Mouse (Mus musculus) T-cell, adult 2 months (primary cell): Measurements from ENCODE around the gene Kcnmb1.

Source experiments
- DNase-seq: peaks from one replicate; pipeline ENCODE4 v3.0.0; 2022; ENCODE audit warnings: low spot score

Kcnmb1 gene

DNA sequence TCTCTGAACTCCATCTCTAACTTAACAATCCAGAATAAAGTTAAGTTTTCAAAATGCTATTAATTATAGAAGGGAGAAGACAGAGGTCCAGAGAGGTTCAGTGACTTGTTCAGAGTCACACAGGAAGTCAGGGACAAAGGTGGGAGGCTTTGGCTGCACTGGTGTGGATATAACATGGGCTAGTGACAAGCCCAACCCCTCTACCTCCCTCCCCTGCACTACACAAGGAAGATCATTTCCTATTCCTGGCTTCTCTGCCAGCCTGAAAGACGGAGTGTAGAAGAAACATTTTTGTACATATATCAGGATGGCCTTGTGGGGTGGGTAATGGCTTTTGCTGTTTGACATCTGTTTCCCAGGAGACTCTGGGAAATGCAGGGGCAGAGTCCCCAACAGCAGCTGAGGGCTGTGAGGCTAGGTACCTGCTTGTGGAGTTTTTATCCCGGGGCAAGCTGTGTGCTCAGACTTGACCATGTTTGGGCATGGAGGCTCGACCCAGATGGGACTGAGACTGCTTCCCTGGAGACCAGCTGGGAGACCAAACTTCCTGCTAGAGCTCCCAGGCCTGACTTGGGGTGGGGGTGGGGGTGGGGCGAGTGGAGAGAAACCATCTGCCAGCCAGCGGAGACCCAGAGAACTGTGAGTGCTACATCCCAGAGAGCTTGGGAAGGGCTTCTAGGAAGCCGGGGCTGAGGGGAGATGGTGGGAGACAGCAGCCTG lies at the start of gene Kcnmb1:
Gene Kcnmb1, plus strand, starts transcription at position 326 of the 720 bp plus-strand sequence.
- DNase-seq, result no peak

DNA sequence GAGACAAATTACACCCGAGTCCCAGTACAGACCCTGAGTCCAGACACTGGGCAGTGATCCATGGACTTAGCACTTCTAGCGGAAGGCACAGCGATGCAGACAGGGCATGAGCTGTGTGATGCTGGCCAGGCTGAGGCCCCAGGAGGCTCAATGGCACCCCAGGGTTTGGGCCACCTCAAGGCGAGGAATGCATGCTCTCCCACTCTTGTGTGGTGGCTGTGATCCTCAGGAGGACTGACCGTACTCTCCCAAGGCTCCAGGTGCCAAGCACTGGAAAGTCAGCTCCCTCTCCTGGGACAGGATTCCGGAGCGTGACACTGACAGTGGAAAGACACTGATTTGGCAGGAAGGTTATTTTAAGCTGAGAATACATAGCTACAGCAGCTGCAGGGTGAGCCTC lies 49.8 kb upstream of the Kcnmb1 start:
- no peak for DNase-seq

DNA sequence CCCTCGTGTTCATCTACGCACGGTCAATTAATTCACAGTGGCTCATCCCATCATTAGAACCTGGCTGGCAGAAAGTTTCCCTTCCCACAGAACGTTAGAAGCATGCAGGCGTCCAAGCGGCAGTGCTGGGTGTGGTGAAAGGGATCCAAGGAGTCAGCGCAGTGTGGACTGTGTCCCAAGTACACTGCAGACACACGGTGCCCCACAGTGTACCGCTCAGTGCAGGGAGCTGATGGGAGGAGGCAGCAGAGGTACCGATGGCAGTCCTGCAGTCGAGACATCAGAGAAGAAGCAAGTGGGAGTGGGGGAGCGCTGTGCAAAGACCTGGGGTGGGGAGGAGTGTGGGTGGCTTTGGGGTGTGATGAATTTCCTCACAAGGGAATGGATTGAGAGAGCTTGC lies 48.6 kb upstream of the Kcnmb1 start:
- no peak for DNase-seq

DNA sequence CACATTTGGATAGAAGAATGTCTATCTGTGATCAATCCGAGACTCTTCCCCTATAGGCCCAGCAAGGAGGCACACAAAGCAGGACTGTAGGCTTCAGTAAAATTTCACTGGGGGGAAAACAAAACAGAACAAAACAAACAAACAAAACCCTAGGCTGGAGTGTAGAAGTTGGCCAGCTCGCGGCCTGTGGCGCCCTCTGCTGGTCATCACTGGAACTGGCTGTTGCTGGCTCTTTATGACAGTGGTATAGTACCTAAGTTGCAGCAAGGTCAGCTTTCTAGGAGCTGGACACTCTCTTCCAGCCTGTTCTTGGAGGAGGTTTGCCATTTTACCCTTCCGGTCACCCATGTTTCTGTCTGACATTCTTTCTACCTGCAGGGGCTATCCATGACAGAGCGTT lies 45.2 kb upstream of the Kcnmb1 start:
- peak; percentile 56 for DNase-seq

DNA sequence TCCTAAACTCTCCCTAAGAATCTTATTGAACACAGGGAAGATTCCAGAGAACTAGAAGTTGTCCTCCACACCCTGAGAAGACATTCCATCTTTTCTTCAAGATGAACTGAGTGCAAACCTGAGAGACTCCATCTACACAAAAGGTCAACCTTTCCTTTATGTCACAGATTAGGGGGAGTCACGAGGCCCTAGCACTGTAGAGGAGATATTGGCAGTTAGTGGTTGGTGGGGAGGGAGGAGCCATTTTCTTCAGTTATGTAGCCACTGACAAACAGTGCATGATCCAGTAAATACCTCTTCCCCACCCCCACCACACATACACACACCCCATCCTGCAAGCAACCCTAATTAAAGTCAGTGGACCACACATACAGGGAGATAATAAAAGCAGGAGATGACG lies 44.4 kb upstream of the Kcnmb1 start:
- no peak for DNase-seq

DNA sequence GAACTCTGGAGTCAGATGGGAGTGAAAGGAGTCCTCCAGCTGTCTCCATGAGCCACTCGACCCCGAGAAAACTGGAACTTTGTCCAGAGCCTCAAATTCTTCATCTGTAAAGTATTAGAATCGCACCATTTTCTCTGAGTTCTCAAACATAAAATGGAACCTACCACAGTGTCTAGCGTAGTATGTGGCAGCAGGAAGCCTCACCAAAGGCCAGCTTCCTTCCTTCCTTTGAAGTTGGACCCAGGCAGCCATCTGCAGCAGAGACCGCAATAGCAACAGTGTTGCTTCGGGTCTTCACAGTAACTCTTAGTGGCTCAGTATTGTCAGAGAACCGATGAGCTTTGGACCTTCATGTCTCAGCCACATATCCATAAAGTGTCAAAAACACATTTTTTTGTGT lies 43.0 kb upstream of the Kcnmb1 start:
- peak; percentile 45 for DNase-seq

DNA sequence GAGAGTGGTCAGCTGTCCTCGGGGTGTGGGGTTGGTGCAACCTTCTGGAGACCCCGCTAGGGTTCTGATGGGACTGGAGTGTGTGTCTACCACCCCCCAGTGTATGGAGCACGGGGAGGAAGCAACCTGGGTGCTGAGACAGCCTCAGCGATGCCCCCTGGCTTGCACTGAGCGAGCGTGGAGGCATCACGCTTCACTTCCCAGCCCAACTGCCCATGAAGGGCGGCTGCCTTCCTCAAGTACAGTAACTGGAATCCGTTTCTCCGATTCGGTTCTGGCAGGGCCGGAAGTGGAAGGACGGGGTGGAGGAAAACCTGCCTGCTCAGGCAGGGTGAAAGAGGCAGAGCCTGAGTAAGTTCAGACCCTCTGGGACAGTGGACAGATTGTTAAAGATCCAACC lies 41.4 kb upstream of the Kcnmb1 start:
- no peak for DNase-seq

DNA sequence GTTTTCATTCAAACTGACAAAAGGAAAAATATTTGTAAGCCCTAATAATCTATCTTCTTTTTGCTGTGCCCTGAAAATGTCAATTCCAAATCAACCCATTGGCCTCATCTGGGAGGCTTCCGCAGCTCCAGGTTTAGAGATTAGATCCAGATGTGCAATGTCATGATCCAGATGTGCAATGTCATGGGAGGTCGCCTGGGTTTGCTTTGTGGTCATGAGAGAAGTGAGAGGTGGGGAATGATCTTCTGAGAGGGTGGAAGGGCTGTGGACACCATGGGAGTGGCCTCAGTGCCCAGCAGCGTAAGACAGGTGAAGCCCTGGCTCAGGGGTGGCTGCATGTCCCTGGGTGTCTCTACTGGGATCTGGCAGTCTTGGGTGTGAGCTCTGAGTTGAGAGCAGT lies 39.8 kb upstream of the Kcnmb1 start:
- DNase-seq, result no peak

DNA sequence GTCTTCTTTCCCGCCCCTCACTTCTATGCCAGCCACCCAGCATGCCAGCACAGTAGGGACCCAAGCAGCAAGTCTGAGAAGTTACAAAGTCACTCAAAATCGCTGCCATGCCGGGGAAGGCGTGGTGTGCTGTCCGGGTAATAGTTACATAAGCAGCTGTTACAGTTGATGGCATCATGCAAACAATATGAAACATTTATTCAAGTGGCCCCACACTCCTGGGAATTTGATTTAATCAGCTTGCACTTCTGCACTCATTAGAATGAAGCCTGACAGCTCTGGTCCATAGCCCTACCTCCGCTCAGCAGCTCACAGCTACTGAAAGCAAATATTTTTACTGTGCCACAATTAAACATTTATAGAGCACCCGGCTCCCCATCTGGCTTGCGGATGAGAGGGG lies 37.0 kb upstream of the Kcnmb1 start:
- no peak for DNase-seq

DNA sequence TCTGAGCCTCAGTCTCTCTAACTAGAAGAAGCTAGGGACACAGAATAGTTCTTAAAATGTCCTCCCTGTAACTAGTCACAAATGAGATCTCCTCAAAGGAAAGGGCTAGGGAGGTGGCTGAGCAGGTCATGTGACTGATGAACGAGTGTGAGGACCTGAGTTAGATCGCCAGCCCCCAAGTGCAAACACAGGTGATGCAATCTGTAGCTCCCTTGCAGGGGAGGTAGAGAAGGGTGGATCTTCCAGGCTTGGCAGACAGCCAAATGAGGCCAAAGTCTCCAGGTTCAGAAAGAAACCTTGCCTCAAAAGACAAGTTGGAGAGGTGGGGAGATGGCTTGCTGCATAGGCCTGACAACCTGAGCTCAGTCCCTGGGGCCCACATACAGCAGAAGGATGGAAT lies 36.3 kb upstream of the Kcnmb1 start:
- no peak for DNase-seq

DNA sequence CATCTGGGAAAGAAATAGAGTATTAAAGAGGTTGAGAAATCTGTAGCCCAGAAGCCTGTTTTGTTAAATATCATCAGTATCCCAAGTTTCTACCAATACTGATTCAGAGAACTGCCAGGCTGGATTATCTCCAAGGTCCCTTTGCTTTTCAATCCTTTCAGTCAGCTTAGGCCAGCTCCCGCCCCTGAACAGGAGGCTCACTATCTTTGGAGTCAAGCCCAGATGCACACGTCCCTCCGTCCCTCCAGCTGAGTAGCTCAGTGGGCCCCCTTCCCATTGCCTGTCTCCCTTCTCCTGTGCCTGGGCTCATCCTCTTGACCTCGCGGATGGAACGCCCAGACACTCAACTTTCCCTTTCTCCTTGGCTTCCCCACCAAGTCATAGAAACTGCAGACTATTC lies 35.5 kb upstream of the Kcnmb1 start:
- no peak for DNase-seq

DNA sequence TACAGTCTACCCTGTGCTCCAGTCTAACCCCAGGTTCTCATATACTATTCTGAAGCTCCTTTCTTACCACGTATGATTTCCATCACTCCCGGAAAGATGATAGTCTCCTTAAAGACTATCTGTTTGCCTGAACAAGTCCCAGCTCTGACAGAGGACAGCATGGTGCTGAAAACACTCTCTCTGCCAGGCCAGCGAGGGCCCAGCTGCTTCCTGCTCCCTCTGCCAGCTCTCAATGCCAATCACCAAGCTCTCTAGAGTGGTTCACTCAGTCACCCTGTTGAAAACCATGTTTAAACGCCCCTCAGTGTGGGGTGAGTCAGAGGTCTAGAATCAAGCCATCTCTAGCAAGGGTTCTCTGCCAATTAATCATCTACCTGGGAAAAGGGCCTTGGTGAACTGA lies 35.0 kb upstream of the Kcnmb1 start:
- DNase-seq, result no peak

DNA sequence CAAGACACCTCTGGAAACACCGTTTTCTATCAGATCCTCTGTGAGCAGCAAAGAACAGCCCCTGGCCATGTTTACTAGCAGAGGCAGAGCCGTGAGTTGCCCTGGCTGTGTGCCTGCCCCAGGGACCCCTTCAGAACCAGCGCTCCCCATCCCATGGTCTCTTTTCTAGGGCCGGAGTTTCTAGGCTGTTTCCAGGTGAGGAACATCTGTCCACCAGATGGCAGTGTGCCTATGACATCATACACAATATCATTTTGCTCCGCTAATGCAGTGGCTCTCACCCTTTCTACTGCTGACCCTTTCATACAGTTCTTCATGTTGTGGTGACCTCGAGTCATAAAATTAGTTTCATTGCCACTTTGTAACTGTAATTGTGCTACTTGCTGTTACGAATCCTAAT lies 34.2 kb upstream of the Kcnmb1 start:
- peak; percentile 46 for DNase-seq

DNA sequence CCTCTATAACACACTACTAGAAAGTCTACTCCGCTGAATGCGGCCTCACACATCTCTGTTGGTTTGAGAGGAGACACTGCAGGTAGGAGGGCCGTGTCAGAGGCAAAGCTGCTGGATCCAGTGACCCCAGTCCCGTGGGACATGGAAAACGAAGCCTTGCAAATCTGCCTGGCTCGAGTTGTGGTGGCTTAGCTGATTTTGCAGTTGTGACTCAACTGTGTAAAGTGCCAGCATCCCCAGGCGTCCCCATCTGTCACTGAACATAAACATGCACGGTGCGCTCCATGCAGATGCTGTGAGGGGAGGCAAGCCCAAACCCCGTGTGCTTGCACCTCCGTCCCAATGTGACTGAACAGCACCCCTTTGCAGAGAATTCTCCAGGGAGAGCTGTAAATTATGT lies 33.4 kb upstream of the Kcnmb1 start:
- no peak for DNase-seq

DNA sequence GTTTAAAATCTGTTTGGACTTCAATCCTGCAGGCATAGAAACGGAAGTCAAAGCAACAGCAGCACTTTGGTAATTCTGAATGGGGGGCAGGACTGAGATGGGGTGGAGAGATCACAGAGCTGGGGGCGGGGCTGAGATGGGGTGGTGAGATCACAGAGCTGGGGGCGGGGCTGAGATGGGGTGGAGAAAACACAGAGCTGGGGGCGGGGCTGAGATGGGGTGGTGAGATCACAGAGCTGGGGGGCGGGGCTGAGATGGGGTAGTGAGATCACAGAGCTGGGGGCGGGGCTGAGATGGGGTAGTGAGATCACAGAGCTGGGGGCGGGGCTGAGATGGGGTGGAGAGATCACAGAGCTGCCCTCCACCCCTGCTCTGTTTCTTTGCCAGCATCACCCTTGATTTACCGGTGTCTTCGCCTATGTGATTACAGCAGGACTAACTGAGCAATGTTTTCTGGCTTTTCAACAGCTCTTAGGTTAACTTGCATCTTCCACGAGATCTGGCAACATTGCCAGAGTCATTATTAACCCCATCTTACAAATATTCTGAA lies 30.9 kb upstream of the Kcnmb1 start:
- DNase-seq, result peak; percentile 73

DNA sequence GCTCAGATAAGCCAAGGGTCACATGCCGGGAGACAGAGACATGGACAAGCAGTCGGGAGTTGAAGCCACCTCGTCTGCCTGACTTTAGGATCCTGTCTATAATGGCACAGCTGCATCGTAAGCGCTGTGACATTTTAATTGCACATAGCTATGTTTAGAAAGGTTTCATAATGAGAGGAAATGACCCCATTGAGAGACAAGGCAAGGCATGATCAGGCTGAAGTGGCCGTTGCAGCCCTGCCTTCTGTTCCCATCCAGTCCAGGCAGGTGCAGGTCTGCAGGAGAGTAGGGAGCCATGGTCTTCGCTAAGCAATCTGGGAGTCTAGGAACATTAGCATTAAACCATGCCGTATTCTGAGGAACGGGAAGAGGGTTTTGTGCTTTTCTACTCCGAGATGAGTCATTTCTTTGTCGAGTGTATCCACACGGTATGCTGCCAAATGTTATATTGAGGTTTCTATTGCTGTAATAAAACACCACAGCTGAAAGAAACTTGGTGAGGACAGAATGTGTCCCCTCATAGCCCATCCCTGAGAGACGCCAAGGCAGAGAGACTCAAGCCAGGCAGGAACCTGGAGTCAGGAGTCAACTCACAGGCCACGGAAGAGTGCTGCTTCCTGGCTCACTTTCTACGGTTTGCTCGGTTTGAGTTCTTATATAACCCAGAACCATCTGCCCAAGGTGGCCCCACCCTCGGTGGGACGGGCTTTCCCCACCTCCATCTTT lies 30.3 kb upstream of the Kcnmb1 start:
- DNase-seq, result peak; percentile 34

DNA sequence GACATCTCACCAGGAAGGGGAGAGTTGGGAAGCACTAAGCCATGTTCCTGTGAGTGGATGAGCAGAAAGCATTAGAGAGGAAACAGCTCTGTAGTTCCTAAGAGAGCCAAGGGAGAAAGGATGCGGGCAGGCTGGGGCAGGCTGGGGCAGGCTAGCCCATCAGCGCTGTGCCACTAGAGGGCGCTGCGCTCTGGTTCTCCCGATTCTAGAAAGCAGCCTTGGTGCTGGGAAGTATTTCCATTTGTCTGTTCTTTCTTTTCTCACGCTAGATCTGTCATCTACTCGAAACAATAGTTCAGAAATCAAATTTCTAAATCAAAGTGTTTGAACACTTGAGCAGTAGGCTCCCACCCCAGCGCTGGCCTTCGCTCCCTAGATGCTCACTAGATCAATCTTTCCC lies 28.5 kb upstream of the Kcnmb1 start:
- DNase-seq, result peak; percentile 52

DNA sequence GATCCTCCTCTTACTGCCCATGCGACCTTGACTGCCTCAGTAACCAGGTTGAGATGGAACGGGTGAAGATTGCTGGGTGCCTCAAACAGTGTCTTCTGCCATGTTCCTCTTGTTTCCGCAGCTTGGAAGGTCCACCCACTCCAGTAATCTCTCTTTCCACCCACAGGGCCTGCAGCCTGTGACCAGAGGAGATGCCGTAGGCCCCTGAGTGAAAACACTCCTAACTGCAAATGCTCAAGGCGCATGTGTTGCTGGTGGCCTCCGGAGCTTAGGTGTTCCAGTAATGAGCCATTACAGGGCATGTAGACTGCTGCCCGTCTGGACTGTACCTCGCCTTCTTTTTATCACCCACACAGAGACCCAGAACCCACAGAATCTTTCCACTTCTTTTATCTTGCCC lies 25.2 kb upstream of the Kcnmb1 start:
- no peak for DNase-seq

DNA sequence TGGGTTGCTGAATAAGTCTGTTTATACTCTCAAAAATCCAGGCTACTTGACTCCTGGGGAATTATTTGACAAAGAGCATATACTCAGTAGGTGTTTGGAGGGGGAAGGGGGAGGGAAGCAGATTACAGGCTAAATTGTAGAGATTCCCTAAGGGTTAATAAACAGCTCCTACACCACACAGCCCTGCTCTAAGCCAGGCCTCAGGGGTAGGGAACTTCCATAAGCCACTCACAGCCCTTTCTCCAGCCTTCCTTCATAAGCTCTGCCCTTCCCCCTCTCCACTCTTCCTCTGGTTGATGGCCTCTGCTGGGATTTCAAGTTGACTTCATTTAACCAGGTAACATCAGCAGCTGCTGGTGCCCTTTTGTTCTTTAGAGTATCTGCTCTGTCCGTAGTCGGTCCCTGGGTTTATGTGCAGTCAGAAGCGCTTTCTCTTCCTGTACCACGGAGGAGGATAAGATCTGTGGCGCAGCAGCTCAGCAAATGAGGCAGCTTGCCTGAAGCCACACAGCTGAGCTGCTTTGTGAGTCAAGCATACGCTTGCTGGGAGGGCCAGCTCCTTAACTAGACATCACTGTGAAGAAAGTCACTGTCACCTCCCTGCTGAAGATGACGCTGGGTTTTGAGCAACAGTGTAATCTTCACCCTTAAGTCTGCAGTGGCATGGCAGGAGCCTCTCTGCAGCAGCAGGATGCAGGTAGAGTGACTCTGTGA lies 24.1 kb upstream of the Kcnmb1 start:
- peak; percentile 91 for DNase-seq

DNA sequence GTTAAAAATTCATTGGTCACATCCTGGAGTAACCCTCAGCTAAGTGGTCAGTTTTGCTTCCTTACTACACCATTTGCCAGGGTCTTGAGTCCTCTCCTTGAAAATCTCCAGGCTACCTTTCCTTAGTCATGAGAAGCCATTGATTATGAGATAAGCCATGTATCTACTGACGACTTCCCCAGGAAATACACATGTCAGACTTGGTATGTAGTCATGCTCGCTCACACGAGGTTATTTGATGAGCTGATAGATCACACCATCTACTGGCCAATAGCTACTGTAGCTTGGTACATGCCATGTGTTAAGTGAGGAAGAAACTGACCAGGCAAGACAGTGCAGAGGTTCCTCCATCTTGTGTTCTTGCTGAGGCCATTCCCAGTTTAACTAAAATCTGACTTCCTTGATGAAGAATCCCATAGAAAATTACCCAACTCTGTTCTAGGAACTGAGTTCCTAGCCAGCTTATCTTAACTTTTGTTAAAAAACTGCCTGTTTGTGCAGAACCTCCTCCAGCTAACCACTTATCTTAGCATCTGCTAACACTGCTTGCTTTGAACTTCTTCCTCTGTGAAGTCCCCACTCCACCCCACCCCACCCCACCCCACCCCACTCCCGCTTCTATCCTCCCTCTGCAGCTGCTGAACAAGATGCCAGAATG lies 23.2 kb upstream of the Kcnmb1 start:
- DNase-seq, result peak; percentile 49

DNA sequence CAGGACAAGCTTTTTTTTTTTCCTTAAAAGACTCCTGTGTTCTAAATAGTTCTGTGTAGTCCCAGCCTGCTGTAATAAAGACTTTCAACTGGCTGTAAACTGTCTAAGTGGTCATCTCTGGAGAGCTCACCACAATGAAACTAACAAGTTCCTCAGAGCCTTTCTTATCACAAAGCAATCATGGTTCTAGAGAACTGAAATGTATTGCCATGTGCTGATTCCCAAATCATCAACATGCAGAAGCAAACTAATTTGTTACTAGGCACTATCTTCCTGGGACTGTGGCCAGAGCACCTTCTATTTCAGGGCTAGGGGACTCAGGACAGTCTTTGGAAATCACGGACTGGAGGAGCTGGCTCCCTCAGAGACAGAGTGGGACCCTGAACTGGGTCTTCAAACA lies 19.2 kb upstream of the Kcnmb1 start:
- DNase-seq, result no peak

DNA sequence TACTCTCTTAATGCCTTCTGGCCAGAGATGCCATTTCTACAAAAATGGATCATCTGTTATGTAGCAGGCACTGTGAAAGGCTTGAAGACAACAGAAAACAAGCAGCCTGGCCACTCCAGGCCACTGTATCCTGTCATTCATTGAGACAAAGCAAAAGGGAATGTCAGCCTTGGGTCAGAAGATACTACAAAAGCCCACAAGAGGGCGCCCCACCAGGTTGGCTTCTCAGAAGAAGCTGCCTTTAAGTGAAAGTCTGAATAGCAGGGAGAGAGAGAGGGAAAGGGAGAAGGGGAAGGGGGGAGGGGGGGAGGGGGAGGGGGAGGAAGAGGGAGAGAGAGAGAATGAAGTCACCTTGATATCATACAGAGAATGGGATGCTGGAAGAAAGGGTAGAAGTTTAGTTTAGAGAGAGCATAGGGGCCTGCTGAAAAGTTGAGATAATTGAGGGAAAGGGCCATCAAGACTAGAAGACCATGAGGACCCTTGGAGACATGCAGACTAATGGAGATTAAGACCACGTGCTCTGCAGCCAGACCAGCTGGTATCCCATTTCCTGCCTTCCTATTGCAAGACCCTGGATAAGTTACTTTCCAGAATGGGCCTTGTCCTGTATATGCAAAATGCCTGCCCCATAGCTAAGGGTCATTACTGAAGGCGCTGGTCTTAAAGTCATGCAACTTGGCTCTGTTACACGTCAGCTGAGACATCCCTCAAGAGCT lies 18.6 kb upstream of the Kcnmb1 start:
- DNase-seq, result peak; percentile 42
